Mouse (Mus musculus) lung, adult 2 months (tissue): ENCODE data around the gene Rasl10b.
A peak's percentile ranks its signal among the peaks of the same experiment; 100 is the strongest.

Experiments
- CTCF ChIP-seq: fragments of 200-500 bp; IDR thresholded peaks from 2 replicates; pipeline ENCODE4 v1.5.1; 2011; ENCODE audit warnings: mild to moderate bottlenecking, low read length, control low read depth; ENCODE audit not compliant: insufficient read depth
- POLR2A ChIP-seq: fragments of 200-500 bp; IDR thresholded peaks from 2 replicates; pipeline ENCODE4 v1.6.1; 2011; ENCODE audit warnings: low read depth, mild to moderate bottlenecking, control low read depth, low read length, borderline replicate concordance; ENCODE audit errors: extremely low read depth

GRCm38 (mm10) chr11:83420338-83420737 lies 11.4 kb downstream of the Rasl10b start:
- peak; percentile 32; the same call in 1 of the 2 replicates for TF ChIP-seq CTCF
- TF ChIP-seq POLR2A, result no peak
